Mouse (Mus musculus): ENCODE results near the gene Rrp8. TPM values are rescaled to one million over a fixed set of nuclear protein-coding genes. Genes with fewer than 3 reads are reported as not detected.
A peak's percentile ranks its signal among the peaks of the same experiment; 100 is the strongest.
"Not testable (repeated sequence)": the region's sequence is repeated elsewhere in the genome, so short reads cannot be mapped to it uniquely, and the experiment has no call there.

Gene Rrp8
- total RNA-seq, 2 experiments from 2014 or later, result 9.9 to 13.3 TPM

- peak; percentile 82 to 84 for DNase-seq
- intact Hi-C loops (cut with DNase I), result no loop called here
Measured at GRCm38 (mm10) chr7:105751491-105752433, 14.6 kb upstream of the Rrp8 start, which contains the start of gene Tpp1. Gene Tpp1 (minus strand): TSS chr7:105752235.

GRCm38 (mm10) chr7:105747776-105748175 is 10.6 kb upstream of the Rrp8 start:
- intact Hi-C loops (cut with DNase I), result no loop called here
- no peak for DNase-seq

GRCm38 (mm10) chr7:105743926-105744590 is 6.9 kb upstream of the Rrp8 start, which contains the start of gene Taf10:
Gene Taf10 (minus strand): TSS chr7:105744361.
- intact Hi-C loops (cut with DNase I), result no loop called here
- DNase-seq, result peak; percentile 72

- DNase-seq; intact Hi-C loops (cut with DNase I): not testable (repeated sequence)
Measured at GRCm38 (mm10) chr7:105743246-105743925, 6.2 kb upstream of the Rrp8 start.

- intact Hi-C loops (cut with DNase I); DNase-seq: not testable (repeated sequence)
Measured at GRCm38 (mm10) chr7:105742539-105743215, 5.5 kb upstream of the Rrp8 start.

GRCm38 (mm10) chr7:105741978-105742377 is 4.8 kb upstream of the Rrp8 start:
- no peak for DNase-seq
- intact Hi-C loops (cut with DNase I), result no loop called here

- intact Hi-C loops (cut with DNase I), result no loop called here
Measured at GRCm38 (mm10) chr7:105740851-105741250, 3.7 kb upstream of the Rrp8 start.

GRCm38 (mm10) chr7:105740089-105740795 is 3.1 kb upstream of the Rrp8 start:
- no peak for DNase-seq
- intact Hi-C loops (cut with DNase I), result no loop called here

More at GRCm38 (mm10) chr7:105740851-105741250, 3.7 kb upstream of the Rrp8 start:
- DNase-seq, result no peak

- intact Hi-C loops (cut with DNase I), result loop anchor here (10.0 kb wide), 1 partner anchor 194 kb away; no protein-coding TSS in a partner anchor
- DNase-seq, result peak in 1 of 2 experiments; percentile 61
Measured at GRCm38 (mm10) chr7:105738948-105739347, 1.8 kb upstream of the Rrp8 start.

GRCm38 (mm10) chr7:105738286-105738685 is 1.1 kb upstream of the Rrp8 start:
- intact Hi-C loops (cut with DNase I), result loop anchor here (10.0 kb wide), 1 partner anchor 193 kb away; no protein-coding TSS in a partner anchor
- no peak for DNase-seq

GRCm38 (mm10) chr7:105737648-105738047 is 463 bp upstream of the Rrp8 start:
- intact Hi-C loops (cut with DNase I), result loop anchor here (2.0 to 10.0 kb wide), 2 partner anchors 73 to 193 kb away; partner anchors contain the start of gene Mrpl17
- no peak for DNase-seq

- intact Hi-C loops (cut with DNase I), result loop anchor here (2.0 to 10.0 kb wide), 2 partner anchors 74 to 192 kb away; partner anchors contain the start of gene Mrpl17
- peak; percentile 92 for DNase-seq
Measured at GRCm38 (mm10) chr7:105736264-105736901, 802 bp downstream of the Rrp8 start, which contains the start of gene Ilk. Gene Ilk (plus strand): TSS chr7:105736592.

GRCm38 (mm10) chr7:105735464-105735863 is 1.7 kb downstream of the Rrp8 start:
- intact Hi-C loops (cut with DNase I), result loop anchor here (10.0 kb wide), 1 partner anchor 191 kb away; no protein-coding TSS in a partner anchor

GRCm38 (mm10) chr7:105734826-105735225 is 2.4 kb downstream of the Rrp8 start:
- intact Hi-C loops (cut with DNase I), result loop anchor here (5.0 to 10.0 kb wide), 2 partner anchors 93 to 190 kb away; partner anchors contain the start of genes Arfip2, Gm45799 and Timm10b
- DNase-seq, result no peak

More at GRCm38 (mm10) chr7:105735464-105735863, 1.7 kb downstream of the Rrp8 start:
- DNase-seq, result not testable (repeated sequence)

GRCm38 (mm10) chr7:105733836-105734235 is 3.3 kb downstream of the Rrp8 start:
- no peak for DNase-seq
- intact Hi-C loops (cut with DNase I), result loop anchor here (5.0 to 10.0 kb wide), 2 partner anchors 92 to 189 kb away; partner anchors contain the start of genes Arfip2, Gm45799 and Timm10b

GRCm38 (mm10) chr7:105728701-105729428 is 8.3 kb downstream of the Rrp8 start:
- intact Hi-C loops (cut with DNase I), result no loop called here

GRCm38 (mm10) chr7:105726980-105727325 is 10.2 kb downstream of the Rrp8 start:
- intact Hi-C loops (cut with DNase I), result loop anchor here (2.0 kb wide), 1 partner anchor 94 kb away; no protein-coding TSS in a partner anchor
- DNase-seq, result no peak

More at GRCm38 (mm10) chr7:105728701-105729428, 8.3 kb downstream of the Rrp8 start:
- DNase-seq, result no peak
